Mouse (Mus musculus): ENCODE data around the gene Tmem19. TPM values are rescaled to one million over a fixed set of nuclear protein-coding genes. Genes with fewer than 3 reads are reported as not detected.
A peak's percentile ranks its signal among the peaks of the same experiment; 100 is the strongest.
"Not testable (repeated sequence)": the region's sequence is repeated elsewhere in the genome, so short reads cannot be mapped to it uniquely, and the experiment has no call there.

Gene Tmem19
- total RNA-seq, 2 experiments from 2014 or later = 11.6 to 14.2 TPM

- DNase-seq = no peak
- intact Hi-C loops (cut with DNase I; ENCODE audit: low total_unique reads) = no loop called here
Observed at GRCm38 (mm10) chr10:115354553-115354952, 7.7 kb downstream of the Tmem19 start.

- DNase-seq = no peak
- intact Hi-C loops (cut with DNase I; ENCODE audit: low total_unique reads) = no loop called here
Observed at GRCm38 (mm10) chr10:115350810-115351397, 11.4 kb downstream of the Tmem19 start.

GRCm38 (mm10) chr10:115349509-115349908 is 12.8 kb downstream of the Tmem19 start:
- intact Hi-C loops (cut with DNase I; ENCODE audit: low total_unique reads) = no loop called here
- DNase-seq = no peak

GRCm38 (mm10) chr10:115349029-115349428 is 13.3 kb downstream of the Tmem19 start:
- intact Hi-C loops (cut with DNase I; ENCODE audit: low total_unique reads) = no loop called here
- no peak for DNase-seq

GRCm38 (mm10) chr10:115348131-115348530 is 14.2 kb downstream of the Tmem19 start:
- no peak for DNase-seq
- intact Hi-C loops (cut with DNase I; ENCODE audit: low total_unique reads) = no loop called here

GRCm38 (mm10) chr10:115346444-115346843 is 15.9 kb downstream of the Tmem19 start:
- intact Hi-C loops (cut with DNase I; ENCODE audit: low total_unique reads) = no loop called here
- DNase-seq = no peak

GRCm38 (mm10) chr10:115342771-115343425 is 19.4 kb downstream of the Tmem19 start:
- DNase-seq = no peak
- intact Hi-C loops (cut with DNase I; ENCODE audit: low total_unique reads) = no loop called here

- no peak for DNase-seq
- intact Hi-C loops (cut with DNase I; ENCODE audit: low total_unique reads) = no loop called here
Observed at GRCm38 (mm10) chr10:115339820-115340328, 22.4 kb downstream of the Tmem19 start.

GRCm38 (mm10) chr10:115336901-115337300 is 25.4 kb downstream of the Tmem19 start:
- DNase-seq = no peak
- intact Hi-C loops (cut with DNase I; ENCODE audit: low total_unique reads) = no loop called here

GRCm38 (mm10) chr10:115333528-115333927 is 28.8 kb downstream of the Tmem19 start:
- intact Hi-C loops (cut with DNase I; ENCODE audit: low total_unique reads) = no loop called here
- no peak for DNase-seq

GRCm38 (mm10) chr10:115332997-115333396 is 29.3 kb downstream of the Tmem19 start:
- no peak for DNase-seq
- intact Hi-C loops (cut with DNase I; ENCODE audit: low total_unique reads) = no loop called here

GRCm38 (mm10) chr10:115332420-115332952 is 29.8 kb downstream of the Tmem19 start:
- intact Hi-C loops (cut with DNase I; ENCODE audit: low total_unique reads) = no loop called here
- no peak for DNase-seq

- no peak for DNase-seq
- intact Hi-C loops (cut with DNase I; ENCODE audit: low total_unique reads) = loop anchor here (10.0 kb wide), 1 partner anchor 56 kb away; the partner anchor contains the start of genes Thap2 and Zfc3h1
Observed at GRCm38 (mm10) chr10:115329010-115329530, 33.2 kb downstream of the Tmem19 start.

- peak; percentile 49 for DNase-seq
Observed at GRCm38 (mm10) chr10:115328514-115328913, 33.8 kb downstream of the Tmem19 start.

GRCm38 (mm10) chr10:115323295-115323694 is 39.0 kb downstream of the Tmem19 start:
- intact Hi-C loops (cut with DNase I; ENCODE audit: low total_unique reads) = loop anchor here (5.0 to 10.0 kb wide), 2 partner anchors 62 to 294 kb away; partner anchors contain the start of genes Thap2 and Zfc3h1
- DNase-seq = peak; percentile 68

More at GRCm38 (mm10) chr10:115328514-115328913, 33.8 kb downstream of the Tmem19 start:
- intact Hi-C loops (cut with DNase I; ENCODE audit: low total_unique reads) = loop anchor here (10.0 kb wide), 1 partner anchor 56 kb away; the partner anchor contains the start of genes Thap2 and Zfc3h1

- no peak for DNase-seq
- intact Hi-C loops (cut with DNase I; ENCODE audit: low total_unique reads) = loop anchor here (5.0 to 10.0 kb wide), 2 partner anchors 63 to 296 kb away; partner anchors contain the start of genes Thap2 and Zfc3h1
Observed at GRCm38 (mm10) chr10:115321317-115322035, 40.8 kb downstream of the Tmem19 start.

GRCm38 (mm10) chr10:115318388-115318787 is 43.9 kb downstream of the Tmem19 start:
- DNase-seq; intact Hi-C loops (cut with DNase I; ENCODE audit: low total_unique reads): not testable (repeated sequence)

- intact Hi-C loops (cut with DNase I; ENCODE audit: low total_unique reads) = no loop called here
- no peak for DNase-seq
Observed at GRCm38 (mm10) chr10:115316313-115316712, 46.0 kb downstream of the Tmem19 start.

GRCm38 (mm10) chr10:115315473-115316171 is 46.7 kb downstream of the Tmem19 start, which contains the start of gene Rab21:
Gene Rab21 (minus strand): TSS chr10:115315594.
- intact Hi-C loops (cut with DNase I; ENCODE audit: low total_unique reads) = no loop called here
- DNase-seq = peak; percentile 98

All from gastrocnemius, postnatal 14 days (tissue).